Mouse (Mus musculus) MEL (cell line): Measurements from ENCODE around the gene Sycp2l. TPM values are rescaled to one million over a fixed set of nuclear protein-coding genes. Genes with fewer than 3 reads are reported as not detected.

Source experiments
- DNase-seq: peaks from one replicate; pipeline ENCODE4 v3.0.0; 2011; ENCODE audit warnings: low read depth, low spot score
- H3K27ac ChIP-seq: 2 replicates; pipeline ENCODE4 v1.5.1; 2012; ENCODE audit warnings: low read depth, mild to moderate bottlenecking, control low read depth, low read length, moderate library complexity; ENCODE audit not compliant: control insufficient read depth
- H3K27me3 ChIP-seq, 2 experiments: fragments of 150-350 bp in 1 of 2; sonication (generic) in 1 of 2; 2 replicates each; pipeline ENCODE4 v1.6.1; 2012; ENCODE audit warnings: low read length in 2 of 2, mild to moderate bottlenecking in 2 of 2, improper control_type of control experiment in 1 of 2, moderate library complexity in 1 of 2; ENCODE audit not compliant: insufficient read depth in 2 of 2, control insufficient read depth in 1 of 2
- H3K36me3 ChIP-seq, 2 experiments: 2 replicates each; pipeline ENCODE4 v1.6.1; 2012 to 2014; ENCODE audit warnings: low read length in 2 of 2, improper control_type of control experiment in 1 of 2, inconsistent platforms in 1 of 2, mild to moderate bottlenecking in 1 of 2; ENCODE audit not compliant: insufficient read depth in 2 of 2, control insufficient read depth in 1 of 2
- H3K4me1 ChIP-seq, 2 experiments: fragments of 150-350 bp in 1 of 2; sonication (generic) in 1 of 2; 2 replicates each; pipeline ENCODE4 v1.6.1; 2012; ENCODE audit warnings: low read length in 2 of 2, improper control_type of control experiment in 1 of 2, mild to moderate bottlenecking in 1 of 2; ENCODE audit not compliant: insufficient read depth in 2 of 2, control insufficient read depth in 1 of 2
- H3K4me3 ChIP-seq, 2 experiments: fragments of 150-350 bp in 1 of 2; sonication (generic) in 1 of 2; 2 replicates each; pipeline ENCODE4 v1.5.1; 2012; ENCODE audit warnings: low read depth in 2 of 2, low read length in 2 of 2, mild to moderate bottlenecking in 2 of 2, moderate library complexity in 2 of 2, control low read depth in 1 of 2, improper control_type of control experiment in 1 of 2; ENCODE audit not compliant: control insufficient read depth in 1 of 2, insufficient read depth in 1 of 2
- H3K79me2 ChIP-seq: 2 replicates; pipeline ENCODE4 v1.6.1; 2012; ENCODE audit warnings: mild to moderate bottlenecking, low read length, moderate library complexity; ENCODE audit not compliant: control insufficient read depth, poor library complexity, insufficient read depth
- H3K9ac ChIP-seq: 2 replicates; pipeline ENCODE4 v1.6.1; 2012; ENCODE audit warnings: low read depth, mild to moderate bottlenecking, control low read depth, low read length, moderate library complexity; ENCODE audit not compliant: control insufficient read depth, poor library complexity, severe bottlenecking
- H3K9me3 ChIP-seq: fragments of 150-350 bp; sonication (generic); replicated peaks from 2 replicates; pipeline ENCODE4 v1.6.1; 2012; ENCODE audit warnings: mild to moderate bottlenecking, low read length, improper control_type of control experiment, moderate library complexity; ENCODE audit not compliant: insufficient read depth
- BHLHE40 ChIP-seq: IDR thresholded peaks from 2 replicates; pipeline ENCODE4 v1.6.1; 2012; ENCODE audit warnings: low read depth, mild to moderate bottlenecking, inconsistent platforms, low read length, improper control_type of control experiment, borderline replicate concordance
- CHD1 ChIP-seq: IDR thresholded peaks from 2 replicates; pipeline ENCODE4 v1.6.1; 2012; ENCODE audit warnings: low read depth, mild to moderate bottlenecking, inconsistent platforms, low read length, improper control_type of control experiment
- CHD2 ChIP-seq: IDR thresholded peaks from 2 replicates; pipeline ENCODE4 v1.6.1; 2011; ENCODE audit warnings: low read length, improper control_type of control experiment
- CTCF ChIP-seq, 3 experiments: IDR thresholded peaks in 2 of 3; conservative IDR thresholded peaks in 1 of 3; 2 replicates each; pipeline ENCODE4 v1.5.1; 2011 to 2012; ENCODE audit warnings: low read length in 3 of 3, low read depth in 2 of 3, mild to moderate bottlenecking in 2 of 3, improper control_type of control experiment in 1 of 3, inconsistent platforms in 1 of 3, mixed read lengths in 1 of 3, moderate library complexity in 1 of 3; ENCODE audit not compliant: control insufficient read depth in 1 of 3, insufficient read depth in 1 of 3, poor library complexity in 1 of 3, severe bottlenecking in 1 of 3
- E2F4 ChIP-seq: IDR thresholded peaks from 2 replicates; pipeline ENCODE4 v1.6.1; 2011; ENCODE audit warnings: low read depth, low read length, improper control_type of control experiment, borderline replicate concordance
- ELF1 ChIP-seq: IDR thresholded peaks from 2 replicates; pipeline ENCODE4 v1.6.1; 2014; ENCODE audit warnings: low read depth, mild to moderate bottlenecking, inconsistent platforms, low read length, improper control_type of control experiment, moderate library complexity
- EP300 ChIP-seq, 2 experiments: IDR thresholded peaks; 2 replicates each; pipeline ENCODE4 v1.6.1; 2011; ENCODE audit warnings: improper control_type of control experiment in 2 of 2, low read length in 2 of 2, low read depth in 1 of 2, mild to moderate bottlenecking in 1 of 2
- ETS1 ChIP-seq: IDR thresholded peaks from 2 replicates; pipeline ENCODE4 v1.6.1; 2012; ENCODE audit warnings: low read depth, mild to moderate bottlenecking, inconsistent platforms, low read length, improper control_type of control experiment, moderate library complexity
- GABPA ChIP-seq: IDR thresholded peaks from 2 replicates; pipeline ENCODE4 v1.6.1; 2012; ENCODE audit warnings: low read depth, mild to moderate bottlenecking, inconsistent platforms, low read length, improper control_type of control experiment, moderate library complexity
- GATA1 ChIP-seq: IDR thresholded peaks from 2 replicates; pipeline ENCODE4 v1.6.1; 2011; ENCODE audit warnings: low read depth, low read length, improper control_type of control experiment
- KAT2A ChIP-seq: conservative IDR thresholded peaks from 2 replicates; pipeline ENCODE4 v1.6.1; 2012; ENCODE audit warnings: low read depth, low read length, improper control_type of control experiment, inconsistent platforms
- MAFK ChIP-seq: IDR thresholded peaks from 2 replicates; pipeline ENCODE4 v1.6.1; 2011; ENCODE audit warnings: low read depth, mild to moderate bottlenecking, low read length, improper control_type of control experiment, borderline replicate concordance
- MAZ ChIP-seq: IDR thresholded peaks from 2 replicates; pipeline ENCODE4 v1.6.1; 2012; ENCODE audit warnings: low read depth, mild to moderate bottlenecking, inconsistent platforms, low read length, improper control_type of control experiment
- MXI1 ChIP-seq: IDR thresholded peaks from 2 replicates; pipeline ENCODE4 v1.6.1; 2011; ENCODE audit warnings: mild to moderate bottlenecking, low read depth, low read length, improper control_type of control experiment
- MYB ChIP-seq: IDR thresholded peaks from 2 replicates; pipeline ENCODE4 v1.6.1; 2011; ENCODE audit warnings: mild to moderate bottlenecking, low read depth, low read length, improper control_type of control experiment
- MYC ChIP-seq: IDR thresholded peaks from 2 replicates; pipeline ENCODE4 v1.6.1; 2011; ENCODE audit warnings: low read depth, mild to moderate bottlenecking, low read length, improper control_type of control experiment, moderate library complexity
- NRF1 ChIP-seq: IDR thresholded peaks from 2 replicates; pipeline ENCODE4 v1.6.1; 2014; ENCODE audit warnings: low read depth, mild to moderate bottlenecking, inconsistent platforms, low read length, improper control_type of control experiment, moderate library complexity; ENCODE audit not compliant: poor library complexity, insufficient read depth, severe bottlenecking
- POLR2AphosphoS2 ChIP-seq: IDR thresholded peaks from 2 replicates; pipeline ENCODE4 v1.6.1; 2011; ENCODE audit warnings: low read length, improper control_type of control experiment
- RAD21 ChIP-seq: IDR thresholded peaks from 2 replicates; pipeline ENCODE4 v1.6.1; 2011; ENCODE audit warnings: mild to moderate bottlenecking, low read depth, low read length, improper control_type of control experiment
- RCOR1 ChIP-seq: IDR thresholded peaks from 2 replicates; pipeline ENCODE4 v1.6.1; 2012; ENCODE audit warnings: low read depth, mild to moderate bottlenecking, inconsistent platforms, low read length, improper control_type of control experiment
- SIN3A ChIP-seq: IDR thresholded peaks from 2 replicates; pipeline ENCODE4 v1.6.1; 2012; ENCODE audit warnings: low read length, improper control_type of control experiment, inconsistent platforms
- TAL1 ChIP-seq: IDR thresholded peaks from 2 replicates; pipeline ENCODE4 v1.6.1; 2012; ENCODE audit warnings: mild to moderate bottlenecking, inconsistent platforms, low read length, moderate library complexity, mixed read lengths
- TBP ChIP-seq: IDR thresholded peaks from 2 replicates; pipeline ENCODE4 v1.8.0; 2011; ENCODE audit warnings: low read depth, low read length, improper control_type of control experiment
- TCF12 ChIP-seq: IDR thresholded peaks from 2 replicates; pipeline ENCODE4 v1.6.1; 2014; ENCODE audit warnings: low read depth, mild to moderate bottlenecking, inconsistent platforms, low read length, improper control_type of control experiment, moderate library complexity
- UBTF ChIP-seq: IDR thresholded peaks from 2 replicates; pipeline ENCODE4 v1.6.1; 2012; ENCODE audit warnings: low read depth, mild to moderate bottlenecking, inconsistent platforms, low read length, improper control_type of control experiment, moderate library complexity, borderline replicate concordance; ENCODE audit not compliant: insufficient read depth
- USF1 ChIP-seq: IDR thresholded peaks from 2 replicates; pipeline ENCODE4 v1.6.1; 2014; ENCODE audit warnings: low read depth, mild to moderate bottlenecking, inconsistent platforms, low read length, improper control_type of control experiment, moderate library complexity
- USF2 ChIP-seq, 2 experiments: IDR thresholded peaks; 2 replicates each; pipeline ENCODE4 v1.6.1; 2011 to 2012; ENCODE audit warnings: improper control_type of control experiment in 2 of 2, low read length in 2 of 2, borderline replicate concordance in 1 of 2, inconsistent platforms in 1 of 2, low read depth in 1 of 2, mild to moderate bottlenecking in 1 of 2; ENCODE audit not compliant: insufficient read depth in 1 of 2
- ZC3H11A ChIP-seq: IDR thresholded peaks from 2 replicates; pipeline ENCODE4 v1.6.1; 2012; ENCODE audit warnings: low read depth, mild to moderate bottlenecking, inconsistent platforms, low read length, improper control_type of control experiment
- ZMIZ1 ChIP-seq: IDR thresholded peaks from 2 replicates; pipeline ENCODE4 v1.6.1; 2012; ENCODE audit warnings: low read depth, mild to moderate bottlenecking, inconsistent platforms, low read length, improper control_type of control experiment, moderate library complexity
- polyA plus RNA-seq, 2 experiments: library from polyadenylated mRNA; stranded (reverse) in 1 of 2; unstranded in 1 of 2; fragments of >175 nt in 1 of 2; fragments of >200 nt in 1 of 2; gene quantifications; 2 replicates each; pipeline versions ENCODE4 v1.2.1 to v1.2.4; 2012; ENCODE audit warnings: low replicate concordance in 2 of 2, low read depth in 1 of 2; ENCODE audit not compliant: insufficient read length in 2 of 2, insufficient read depth in 1 of 2, missing spikeins in 1 of 2
- total RNA-seq: library from RNA; depleted of rRNA; stranded (reverse); fragments of 300-350 nt; gene quantifications from 2 replicates; pipeline ENCODE4 v1.2.3, GENCODE M21; 2012

Sycp2l gene
- total and polyA plus RNA-seq, 3 experiments, result not detected

- TF ChIP-seq GABPA, result no peak
- TF ChIP-seq, all 39 proteins: peak for 15
These were observed 16.6 kb upstream of the Sycp2l start (continued) for GRCm38 (mm10) chr13:41097324-41098058.

GRCm38 (mm10) chr13:41098325-41098724, 15.8 kb upstream of the Sycp2l start:
- H3K4me3 ChIP-seq, result peak overlapping the region; percentile 46 to 56
- peak overlapping the region; percentile 73 for H3K27ac ChIP-seq
- H3K36me3 ChIP-seq, result no peaks in the 10 kb centered on the region
- DNase-seq, result peak; percentile 82
- no peaks in the 10 kb centered on the region for H3K9me3 ChIP-seq
- peak overlapping the region; percentile 40 for H3K9ac ChIP-seq
- TF ChIP-seq UBTF (no peak), CTCF (IDR thresholded peaks at IDR 0.05 in 2 of 3, conservative IDR thresholded peaks at IDR 0.05 in 1 of 3; ENCODE audit: control insufficient read depth in 1 of 3, insufficient read depth in 1 of 3, low read depth in 2 of 3, low read length in 3 of 3, poor library complexity in 1 of 3, severe bottlenecking in 1 of 3) (no peak), USF2 (IDR thresholded peaks at IDR 0.05; ENCODE audit: borderline replicate concordance in 1 of 2, insufficient read depth in 1 of 2, low read depth in 1 of 2, low read length in 2 of 2) (no peak), CHD1 (no peak), USF1 (no peak), RCOR1 (peak; percentile 54; the same call in 1 of the 2 replicates), CHD2 (no peak), ETS1 (0 out of 2 replicates have a peak, but pooled peaks have one; percentile 33), KAT2A (no peak), TCF12 (peak; percentile 47; the same call in 1 of the 2 replicates), E2F4 (no peak), NRF1 (no peak), MYB (no peak), GATA1 (peak; percentile 80), TBP (0 out of 2 replicates have a peak, but pooled peaks have one; percentile 38), MXI1 (no peak; the same call in 1 of the 2 replicates), ELF1 (no peak; the same call in 1 of the 2 replicates), SIN3A (peak; percentile 32; the same call in 1 of the 2 replicates), TAL1 (peak; percentile 66), ZMIZ1 (no peak), MYC (no peak), ZC3H11A (no peak), MAZ (no peak), POLR2AphosphoS2 (no peak), RAD21 (no peak), EP300 (IDR thresholded peaks at IDR 0.05; ENCODE audit: low read depth in 1 of 2, low read length in 2 of 2) (peak; percentile 61 to 75), MAFK (no peak), BHLHE40 (no peak)
- no peaks in the 10 kb centered on the region for H3K79me2 ChIP-seq
- H3K4me1 ChIP-seq, result peaks cover 0 to 6% of the 10 kb centered on the region in 2 experiments; a peak in 1 of 4 replicates
- peaks cover 2 to 3% of the 10 kb centered on the region in 2 experiments; a peak in 1 of 4 replicates for H3K27me3 ChIP-seq
